Mouse (Mus musculus): ENCODE data around the gene Hivep1. TPM values are rescaled to one million over a fixed set of nuclear protein-coding genes. Genes with fewer than 3 reads are reported as not detected.

Gene Hivep1
- polyA plus RNA-seq, 1 experiment from 2014 or later: 15.0 TPM

- WGBS: 91% methylated on average over 5 of the region's 5 CpGs
- H3K27me3 ChIP-seq (replicated peaks; ENCODE audit: control insufficient read depth, insufficient read depth, low read length): no peaks in the 10 kb centered on the region
- no peak for ATAC-seq
These were observed 38.9 kb downstream of the Hivep1 start for GRCm38 (mm10) chr13:42090751-42091150.

GRCm38 (mm10) chr13:42092392-42093139 lies 40.7 kb downstream of the Hivep1 start:
- Histone ChIP-seq H3K4me2 (ENCODE audit: low read length) (no peak overlapping the region), H3K4me3 (ENCODE audit: low read length) (no peak overlapping the region), H3K9ac (ENCODE audit: low read depth, low read length) (no peak overlapping the region), H3K36me3 (ENCODE audit: control insufficient read depth, insufficient read depth, low read length) (no peaks in the 10 kb centered on the region), H3K9me3 (ENCODE audit: control insufficient read depth, low read length) (no peaks in the 10 kb centered on the region), H3K27me3 (replicated peaks; ENCODE audit: control insufficient read depth, insufficient read depth, low read length) (no peaks in the 10 kb centered on the region), H3K27ac (ENCODE audit: low read depth, low read length) (no peak overlapping the region), H3K4me1 (ENCODE audit: control insufficient read depth, insufficient read depth, low read depth, low read length) (peaks cover 14% of the 10 kb centered on the region)
- ATAC-seq: no peak
- whole genome bisulfite sequencing: 59% methylated on average over 8 of the region's 8 CpGs

More at GRCm38 (mm10) chr13:42090751-42091150, 38.9 kb downstream of the Hivep1 start:
- H3K4me1 ChIP-seq (ENCODE audit: control insufficient read depth, insufficient read depth, low read depth, low read length): peaks cover 6% of the 10 kb centered on the region
- no peak overlapping the region for H3K9ac ChIP-seq (ENCODE audit: low read depth, low read length)
- no peaks in the 10 kb centered on the region for H3K9me3 ChIP-seq (ENCODE audit: control insufficient read depth, low read length)
- H3K36me3 ChIP-seq (ENCODE audit: control insufficient read depth, insufficient read depth, low read length): no peaks in the 10 kb centered on the region
- H3K27ac ChIP-seq (ENCODE audit: low read depth, low read length): no peak overlapping the region
- H3K4me2 ChIP-seq (ENCODE audit: low read length): no peak overlapping the region
- no peak overlapping the region for H3K4me3 ChIP-seq (ENCODE audit: low read length)

DNA sequence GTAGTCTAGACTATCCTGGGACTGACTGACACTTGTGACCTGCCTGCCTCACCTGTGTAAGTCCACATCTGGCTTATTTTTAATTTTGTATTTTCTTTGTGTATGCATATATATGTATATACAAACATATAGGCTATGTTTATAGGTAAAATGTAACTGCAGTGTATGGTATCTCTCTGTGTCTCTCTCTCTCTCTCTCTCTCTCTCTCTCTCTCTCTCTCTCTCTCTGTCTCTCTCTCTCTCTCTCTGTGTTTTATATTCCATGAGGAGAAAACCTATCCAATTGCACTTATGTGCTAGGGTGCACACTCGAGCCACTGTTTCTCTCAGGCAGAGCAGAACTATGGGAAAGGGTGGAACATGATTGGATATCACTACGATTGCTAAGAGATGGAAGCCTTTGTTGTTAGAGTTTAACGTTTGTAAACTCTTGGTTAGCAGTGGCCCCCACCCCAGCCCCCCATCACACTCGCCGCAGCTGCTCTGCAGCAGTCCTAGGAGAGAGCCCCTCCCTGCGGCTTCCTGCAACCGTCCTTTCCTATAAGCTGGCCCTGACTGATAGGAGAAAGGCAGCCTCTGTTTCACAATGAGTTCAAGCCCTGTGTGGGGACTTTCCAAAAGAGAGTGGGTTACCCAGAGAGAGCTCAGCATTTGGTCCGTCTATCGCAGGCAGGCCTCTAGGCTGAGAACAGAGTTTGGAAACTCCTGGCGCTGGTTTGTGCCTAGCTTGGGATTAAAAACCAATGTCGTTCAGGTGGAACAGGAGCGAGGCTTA lies 41.6 kb downstream of the Hivep1 start:
- no peak overlapping the region for H3K4me3 ChIP-seq (ENCODE audit: low read length)
- 63% methylated on average over 12 of the region's 12 CpGs for WGBS
- H3K36me3 ChIP-seq (ENCODE audit: control insufficient read depth, insufficient read depth, low read length): no peaks in the 10 kb centered on the region
- no peaks in the 10 kb centered on the region for H3K27me3 ChIP-seq (replicated peaks; ENCODE audit: control insufficient read depth, insufficient read depth, low read length)
- H3K9ac ChIP-seq (ENCODE audit: low read depth, low read length): no peak overlapping the region
- ATAC-seq: no peak
- no peaks in the 10 kb centered on the region for H3K9me3 ChIP-seq (ENCODE audit: control insufficient read depth, low read length)
- H3K4me1 ChIP-seq (ENCODE audit: control insufficient read depth, insufficient read depth, low read depth, low read length): peaks cover 14% of the 10 kb centered on the region
- H3K4me2 ChIP-seq (ENCODE audit: low read length): no peak overlapping the region
- H3K27ac ChIP-seq (ENCODE audit: low read depth, low read length): no peak overlapping the region

DNA sequence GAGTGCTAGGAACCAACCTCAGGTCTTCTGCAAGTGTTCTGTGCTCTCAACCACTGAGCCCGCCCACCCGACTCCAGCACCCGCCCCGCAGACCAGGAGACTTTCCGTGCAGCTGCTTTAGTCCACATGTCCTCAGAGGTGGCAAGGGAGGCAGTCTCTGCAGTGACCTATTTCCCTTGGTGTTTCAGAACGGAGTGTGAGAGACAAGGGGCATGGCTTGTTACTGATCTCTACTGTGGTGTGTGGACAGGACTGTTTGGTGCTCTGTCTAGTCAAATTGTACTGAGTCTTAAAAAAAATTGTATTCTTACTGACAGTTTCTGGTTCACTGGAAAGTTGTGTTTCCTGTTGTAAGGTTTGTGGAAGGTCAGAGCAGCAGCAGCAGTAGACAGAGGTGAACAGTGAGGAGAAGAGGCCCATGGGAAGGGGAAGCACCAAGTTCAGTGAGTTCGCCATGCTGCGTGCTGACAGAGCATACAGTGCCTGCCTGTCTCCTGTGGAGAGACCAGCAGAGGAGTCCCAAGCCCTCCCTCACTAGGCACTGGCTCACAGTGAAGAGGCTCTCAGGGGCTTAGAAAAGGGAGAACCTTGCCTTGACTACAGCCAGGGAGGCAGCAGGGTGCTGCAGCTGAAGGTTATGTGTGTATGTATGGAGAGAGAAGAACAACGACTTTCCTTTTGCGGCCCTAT lies 44.1 kb downstream of the Hivep1 start:
- 71% methylated on average over 10 of the region's 10 CpGs for WGBS
- no peak overlapping the region for H3K4me3 ChIP-seq (ENCODE audit: low read length)
- peaks cover 14% of the 10 kb centered on the region for H3K4me1 ChIP-seq (ENCODE audit: control insufficient read depth, insufficient read depth, low read depth, low read length)
- no peak overlapping the region; the same call in 1 of the 2 replicates for H3K9ac ChIP-seq (ENCODE audit: low read depth, low read length)
- H3K27ac ChIP-seq (ENCODE audit: low read depth, low read length): peak overlapping the region; percentile 51
- peak; percentile 35; the same call in 1 of the 2 replicates for ATAC-seq
- H3K9me3 ChIP-seq (ENCODE audit: control insufficient read depth, low read length): no peaks in the 10 kb centered on the region
- no peaks in the 10 kb centered on the region for H3K27me3 ChIP-seq (replicated peaks; ENCODE audit: control insufficient read depth, insufficient read depth, low read length)
- H3K4me2 ChIP-seq (ENCODE audit: low read length): no peak overlapping the region
- H3K36me3 ChIP-seq (ENCODE audit: control insufficient read depth, insufficient read depth, low read length): no peaks in the 10 kb centered on the region

GRCm38 (mm10) chr13:42097109-42097508 lies 45.3 kb downstream of the Hivep1 start:
- Histone ChIP-seq H3K9me3 (ENCODE audit: control insufficient read depth, low read length) (no peaks in the 10 kb centered on the region), H3K27me3 (replicated peaks; ENCODE audit: control insufficient read depth, insufficient read depth, low read length) (no peaks in the 10 kb centered on the region), H3K36me3 (ENCODE audit: control insufficient read depth, insufficient read depth, low read length) (no peaks in the 10 kb centered on the region), H3K4me2 (ENCODE audit: low read length) (no peak overlapping the region), H3K4me1 (ENCODE audit: control insufficient read depth, insufficient read depth, low read depth, low read length) (peaks cover 22% of the 10 kb centered on the region), H3K9ac (ENCODE audit: low read depth, low read length) (no peak overlapping the region), H3K4me3 (ENCODE audit: low read length) (no peak overlapping the region), H3K27ac (ENCODE audit: low read depth, low read length) (no peak overlapping the region)
- ATAC-seq: no peak

DNA sequence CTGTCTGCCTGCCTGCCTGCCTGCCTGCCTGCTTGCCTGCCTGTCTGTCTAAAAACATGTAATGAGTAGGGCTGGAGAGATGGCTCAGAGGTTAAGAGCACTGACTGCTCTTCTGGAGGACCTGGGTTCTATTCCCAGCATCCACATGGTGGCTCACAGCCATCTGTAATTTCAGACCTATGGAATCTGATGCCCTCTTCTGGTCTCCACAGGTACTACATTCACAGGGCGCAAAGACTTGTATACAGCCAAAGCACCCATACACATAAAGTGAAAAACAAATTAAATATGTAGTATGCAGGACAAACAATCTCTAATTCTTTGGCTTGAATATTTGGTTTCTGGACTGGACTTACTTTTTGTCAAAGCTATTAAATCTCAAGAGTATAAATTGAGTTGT lies 46.7 kb downstream of the Hivep1 start:
- Histone ChIP-seq H3K4me3 (ENCODE audit: low read length) (no peak overlapping the region), H3K27me3 (replicated peaks; ENCODE audit: control insufficient read depth, insufficient read depth, low read length) (no peaks in the 10 kb centered on the region), H3K27ac (ENCODE audit: low read depth, low read length) (no peak overlapping the region), H3K4me1 (ENCODE audit: control insufficient read depth, insufficient read depth, low read depth, low read length) (peaks cover 31% of the 10 kb centered on the region), H3K36me3 (ENCODE audit: control insufficient read depth, insufficient read depth, low read length) (no peaks in the 10 kb centered on the region), H3K9me3 (ENCODE audit: control insufficient read depth, low read length) (no peaks in the 10 kb centered on the region), H3K9ac (ENCODE audit: low read depth, low read length) (no peak overlapping the region), H3K4me2 (ENCODE audit: low read length) (no peak overlapping the region)
- 100% methylated on average over 1 of the region's 1 CpGs for WGBS
- ATAC-seq: no peak

GRCm38 (mm10) chr13:42099523-42099922 lies 47.7 kb downstream of the Hivep1 start:
- Histone ChIP-seq H3K4me1 (ENCODE audit: control insufficient read depth, insufficient read depth, low read depth, low read length) (peaks cover 35% of the 10 kb centered on the region), H3K9me3 (ENCODE audit: control insufficient read depth, low read length) (no peaks in the 10 kb centered on the region), H3K4me2 (ENCODE audit: low read length) (no peak overlapping the region), H3K4me3 (ENCODE audit: low read length) (no peak overlapping the region), H3K36me3 (ENCODE audit: control insufficient read depth, insufficient read depth, low read length) (no peaks in the 10 kb centered on the region), H3K27ac (ENCODE audit: low read depth, low read length) (no peak overlapping the region), H3K27me3 (replicated peaks; ENCODE audit: control insufficient read depth, insufficient read depth, low read length) (no peaks in the 10 kb centered on the region), H3K9ac (ENCODE audit: low read depth, low read length) (no peak overlapping the region)
- no peak for ATAC-seq
- WGBS: 74% methylated on average over 4 of the region's 4 CpGs

- no peaks in the 10 kb centered on the region for H3K36me3 ChIP-seq (ENCODE audit: control insufficient read depth, insufficient read depth, low read length)
- H3K27me3 ChIP-seq (replicated peaks; ENCODE audit: control insufficient read depth, insufficient read depth, low read length): no peaks in the 10 kb centered on the region
- H3K4me2 ChIP-seq (ENCODE audit: low read length): peak overlapping the region; percentile 13; the same call in 1 of the 2 replicates
- no peaks in the 10 kb centered on the region for H3K9me3 ChIP-seq (ENCODE audit: control insufficient read depth, low read length)
- no peak overlapping the region; the same call in 1 of the 2 replicates for H3K9ac ChIP-seq (ENCODE audit: low read depth, low read length)
- no peak overlapping the region for H3K4me3 ChIP-seq (ENCODE audit: low read length)
- WGBS: 29% methylated on average over 13 of the region's 13 CpGs
- peak overlapping the region; percentile 52 for H3K27ac ChIP-seq (ENCODE audit: low read depth, low read length)
- peaks cover 25% of the 10 kb centered on the region for H3K4me1 ChIP-seq (ENCODE audit: control insufficient read depth, insufficient read depth, low read depth, low read length)
- ATAC-seq: peak; percentile 41; the same call in 1 of the 2 replicates
These were observed 49.8 kb downstream of the Hivep1 start for GRCm38 (mm10) chr13:42101440-42102190.

Data from hindbrain, embryonic 16.5 days (tissue).